Mouse (Mus musculus) cerebellum, postnatal 14 days (tissue): ENCODE results near the gene Myl4.

ENCODE experiments used
- DNase-seq, 2 experiments: peaks; one replicate each; pipeline ENCODE4 v3.0.0; 2021; ENCODE audit warnings: mixed read lengths in 2 of 2

Gene Myl4

DNA sequence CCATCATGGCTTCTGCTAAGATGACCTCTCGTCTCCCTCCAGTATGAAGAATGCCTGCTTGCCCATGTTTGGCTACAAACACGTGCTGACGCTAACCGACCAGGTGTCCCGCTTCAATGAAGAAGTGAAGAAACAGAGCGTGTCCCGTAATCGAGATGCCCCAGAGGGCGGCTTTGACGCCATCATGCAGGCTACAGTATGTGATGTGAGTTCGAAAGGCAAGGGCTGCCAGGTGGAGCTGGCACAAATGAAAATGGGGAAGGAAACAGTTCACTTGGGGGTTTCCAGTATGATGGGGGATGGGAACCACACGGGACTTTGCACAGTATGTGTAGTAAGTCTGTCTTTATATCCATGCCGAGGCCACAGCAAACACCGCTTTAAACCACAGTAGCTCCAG, 86.5 kb downstream of the Myl4 start:
- no peak for DNase-seq

DNA sequence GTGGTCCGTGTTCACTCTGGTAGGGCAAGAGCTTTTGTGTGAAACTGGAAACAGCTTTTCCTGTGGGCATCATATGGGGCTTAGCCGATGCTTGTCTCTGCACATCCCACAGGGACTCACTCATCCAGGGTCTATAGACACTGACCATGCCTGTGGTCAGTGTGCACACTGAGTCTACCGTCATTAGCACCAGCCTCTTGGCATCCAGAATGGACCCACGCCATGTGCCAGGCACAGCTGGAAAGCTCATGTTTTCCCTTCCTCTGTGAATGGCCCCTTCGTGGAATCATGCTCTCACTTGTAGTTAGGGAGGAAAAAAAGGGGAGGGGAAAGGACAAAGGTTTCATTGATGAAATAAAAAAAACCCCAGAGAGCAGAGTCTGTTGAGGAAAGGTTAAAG, 87.5 kb downstream of the Myl4 start:
- no peak for DNase-seq

DNA sequence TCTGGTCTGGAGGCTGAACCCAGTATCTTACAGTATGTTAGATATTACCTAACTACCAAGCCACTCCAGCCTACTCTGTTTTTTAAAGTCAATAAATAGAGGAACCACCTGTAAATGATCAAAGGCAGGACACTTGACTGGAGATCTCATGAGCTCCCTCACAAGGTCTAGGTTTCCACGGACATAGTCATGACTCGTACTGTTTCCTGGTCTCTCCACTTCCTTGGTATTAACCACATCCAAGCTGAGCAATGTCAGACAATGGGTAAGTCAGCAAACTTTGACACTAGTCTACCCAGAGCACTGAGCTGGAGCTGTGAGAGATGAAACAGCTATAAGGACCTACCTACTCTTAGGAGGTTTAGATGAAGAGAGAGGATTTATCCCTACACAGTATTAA, 88.4 kb downstream of the Myl4 start:
- DNase-seq = no peak

DNA sequence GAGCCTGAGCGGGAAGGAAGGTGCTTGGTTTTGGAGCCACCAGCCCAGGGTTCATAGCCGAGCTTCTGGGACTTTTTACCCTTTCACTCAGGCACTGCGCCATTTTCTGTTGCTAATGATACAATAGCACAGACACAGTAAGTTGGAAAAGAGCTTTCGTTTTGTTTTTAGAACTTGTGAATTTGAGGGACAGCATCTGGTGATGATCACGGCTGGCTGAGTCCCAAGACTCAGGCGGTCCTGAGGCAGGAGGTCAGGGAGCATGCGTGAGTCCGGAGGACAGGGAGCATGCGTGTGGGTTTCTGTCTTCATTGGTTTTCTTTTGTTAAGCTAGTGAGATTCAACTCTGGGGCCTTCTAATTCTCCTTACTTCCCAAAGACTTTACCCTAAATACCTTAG, 89.2 kb downstream of the Myl4 start:
- no peak for DNase-seq

DNA sequence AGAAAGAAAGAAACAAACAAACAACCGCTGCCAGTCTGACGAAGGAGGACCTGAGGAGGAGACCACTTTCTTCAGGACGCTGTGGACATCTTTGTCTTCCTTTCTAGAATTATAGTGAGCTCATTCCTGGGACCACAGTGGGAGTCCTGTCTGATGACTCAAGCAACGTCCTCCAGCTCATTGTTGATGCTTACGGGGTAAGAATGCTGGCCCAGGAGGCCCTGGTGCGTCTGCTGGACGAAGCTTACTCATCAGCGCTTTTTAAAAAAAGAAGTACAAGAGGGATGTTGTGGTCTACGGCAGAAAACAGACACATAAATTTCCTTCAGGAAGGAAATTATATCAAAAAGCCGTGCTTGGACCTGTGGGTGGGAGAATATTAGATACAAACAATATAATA, 90.4 kb downstream of the Myl4 start:
- DNase-seq = no peak

GRCm38 (mm10) chr11:104643236-104643635, 92.8 kb downstream of the Myl4 start:
- DNase-seq = no peak
